Mouse (Mus musculus): ENCODE results near the gene Ppp5c.

DNA sequence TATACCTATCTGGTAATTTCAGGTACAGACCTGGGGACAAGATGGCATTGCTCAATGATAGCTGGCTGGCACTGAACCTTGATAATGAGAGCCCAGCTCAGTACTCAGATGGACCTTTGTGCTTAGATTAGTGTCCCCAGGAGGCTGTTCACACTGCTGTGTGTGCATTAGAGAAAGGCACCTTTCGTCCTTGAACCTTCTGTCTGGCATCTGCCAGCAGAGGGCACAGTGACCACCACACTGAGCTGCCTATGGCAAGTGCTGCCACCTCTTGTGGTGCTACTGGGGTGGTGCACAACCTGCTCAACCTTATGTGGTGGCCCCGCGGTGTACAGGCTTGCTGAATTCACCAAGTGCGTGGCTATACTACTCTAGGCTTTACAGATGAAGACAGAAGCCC lies 20.4 kb downstream of the Ppp5c start:
- TF ChIP-seq CTCF (IDR thresholded peaks at IDR 0.05) (peak; percentile 95), EP300 (IDR thresholded peaks at IDR 0.05) (no peak)
